Mouse (Mus musculus) testis, adult 2 months (tissue): Measurements from ENCODE around the gene Lpar2.

Source experiments
- CTCF ChIP-seq: fragments of 200-500 bp; IDR thresholded peaks from 2 replicates; pipeline ENCODE4 v1.5.1; 2012; ENCODE audit warnings: low read depth, mild to moderate bottlenecking, inconsistent platforms, low read length, moderate library complexity; ENCODE audit not compliant: control insufficient read depth, insufficient read depth, insufficient replicate concordance
- POLR2A ChIP-seq: fragments of 200-500 bp; IDR thresholded peaks from 2 replicates; pipeline ENCODE4 v1.6.1; 2012; ENCODE audit warnings: low read depth, mild to moderate bottlenecking, inconsistent platforms, low read length, moderate library complexity; ENCODE audit not compliant: control insufficient read depth

DNA sequence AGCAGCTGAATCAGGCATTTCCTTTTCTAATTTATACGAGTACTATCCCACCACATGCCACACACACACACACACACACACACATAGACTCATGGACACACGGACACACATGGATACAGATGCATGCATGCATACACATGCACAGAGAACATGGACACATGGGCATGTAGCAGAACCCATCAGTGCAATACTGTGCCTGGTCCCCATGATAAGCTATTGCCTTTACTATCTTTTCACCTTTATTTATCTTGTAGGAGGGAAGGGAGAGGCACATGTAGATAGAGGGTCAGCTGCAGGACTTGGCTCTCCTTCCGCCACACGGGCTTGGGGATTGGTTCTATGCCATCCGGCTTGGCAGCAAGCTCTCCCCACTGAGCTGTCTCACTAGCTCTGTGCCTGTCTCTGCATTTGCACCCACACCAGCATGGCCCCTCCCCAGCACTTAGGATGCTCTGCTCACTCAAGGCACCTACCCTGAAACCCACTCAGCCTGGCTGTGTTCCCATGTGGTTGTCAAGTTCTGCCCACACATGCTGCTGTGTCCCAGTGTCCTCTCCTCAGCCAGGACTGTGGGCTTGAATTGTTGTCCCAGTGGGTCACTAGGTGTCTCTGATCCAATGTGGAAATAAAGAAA lies 41.3 kb downstream of the Lpar2 start:
- no peak for TF ChIP-seq CTCF
- TF ChIP-seq POLR2A = no peak
